Mouse (Mus musculus): ENCODE data around the gene Cast. TPM values are rescaled to one million over a fixed set of nuclear protein-coding genes. Genes with fewer than 3 reads are reported as not detected.
A peak's percentile ranks its signal among the peaks of the same experiment; 100 is the strongest.

The Cast gene
- polyA plus RNA-seq, 1 experiment from 2014 or later: 40.0 TPM

DNA sequence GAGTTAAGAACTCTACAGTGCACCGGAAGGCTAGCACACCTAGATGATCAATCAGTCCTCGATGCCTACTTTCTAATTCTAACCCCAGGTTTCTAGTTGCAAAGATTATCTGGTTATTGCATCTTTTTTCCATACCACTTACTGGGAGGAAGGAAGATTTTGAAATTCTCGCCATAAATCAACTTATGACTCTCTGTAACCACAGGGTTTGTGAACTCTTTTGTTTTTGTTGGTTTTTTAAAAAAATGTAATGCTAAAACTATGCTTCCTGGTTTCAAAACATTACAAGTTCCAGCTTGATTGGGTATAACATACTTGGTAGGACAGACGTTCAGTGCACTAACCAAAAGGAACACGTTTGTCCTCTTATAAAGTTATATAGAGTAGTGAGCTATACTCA lies 1.7 kb downstream of the Cast start:
- no peak for ATAC-seq (ENCODE audit: low read depth)
- Histone ChIP-seq H3K36me3 (ENCODE audit: control insufficient read depth, insufficient read depth) (no peaks in the 10 kb centered on the region), H3K27ac (ENCODE audit: low read length) (no peak overlapping the region), H3K4me2 (ENCODE audit: low read depth, low read length) (peak overlapping the region; percentile 91), H3K4me1 (ENCODE audit: control insufficient read depth, low read depth, low read length) (peaks cover 8% of the 10 kb centered on the region), H3K9me3 (replicated peaks; ENCODE audit: control insufficient read depth, low read length) (no peaks in the 10 kb centered on the region), H3K9ac (ENCODE audit: low read depth, low read length) (peak overlapping the region; percentile 66), H3K27me3 (ENCODE audit: control insufficient read depth, insufficient read depth, low read depth, low read length) (no peaks in the 10 kb centered on the region), H3K4me3 (ENCODE audit: low read depth, low read length) (peak overlapping the region; percentile 78)
- 18% methylated on average over 5 of the region's 5 CpGs for WGBS (ENCODE audit: insufficient replicate concordance)

DNA sequence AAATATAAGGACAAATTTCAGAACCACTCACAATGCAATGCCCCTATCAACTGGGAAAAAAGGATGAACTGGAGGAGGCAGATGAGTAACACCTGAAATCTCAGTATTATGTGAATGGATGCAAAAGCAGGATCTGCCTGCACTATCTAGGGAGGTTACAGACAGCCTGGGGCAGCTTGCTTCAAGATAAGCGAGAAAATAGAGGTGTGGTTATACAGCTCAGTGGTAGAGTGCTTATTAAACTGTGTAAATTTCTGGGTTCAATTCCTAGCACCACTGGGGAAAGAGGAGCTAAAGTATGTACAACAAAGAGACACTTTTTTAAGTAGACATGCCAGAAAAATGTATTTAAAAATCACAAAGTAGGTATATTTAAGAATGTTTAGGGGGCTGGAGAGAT lies 14.2 kb downstream of the Cast start:
- no peaks in the 10 kb centered on the region for H3K4me1 ChIP-seq (ENCODE audit: control insufficient read depth, low read depth, low read length)
- 43% methylated on average over 1 of the region's 1 CpGs for WGBS (ENCODE audit: insufficient replicate concordance)
- ATAC-seq (ENCODE audit: low read depth): no peak
- H3K9ac ChIP-seq (ENCODE audit: low read depth, low read length): no peak overlapping the region
- H3K27me3 ChIP-seq (ENCODE audit: control insufficient read depth, insufficient read depth, low read depth, low read length): no peaks in the 10 kb centered on the region
- no peak overlapping the region for H3K4me3 ChIP-seq (ENCODE audit: low read depth, low read length)
- H3K36me3 ChIP-seq (ENCODE audit: control insufficient read depth, insufficient read depth): no peaks in the 10 kb centered on the region
- no peak overlapping the region for H3K4me2 ChIP-seq (ENCODE audit: low read depth, low read length)
- no peak overlapping the region for H3K27ac ChIP-seq (ENCODE audit: low read length)
- H3K9me3 ChIP-seq (replicated peaks; ENCODE audit: control insufficient read depth, low read length): no peaks in the 10 kb centered on the region

DNA sequence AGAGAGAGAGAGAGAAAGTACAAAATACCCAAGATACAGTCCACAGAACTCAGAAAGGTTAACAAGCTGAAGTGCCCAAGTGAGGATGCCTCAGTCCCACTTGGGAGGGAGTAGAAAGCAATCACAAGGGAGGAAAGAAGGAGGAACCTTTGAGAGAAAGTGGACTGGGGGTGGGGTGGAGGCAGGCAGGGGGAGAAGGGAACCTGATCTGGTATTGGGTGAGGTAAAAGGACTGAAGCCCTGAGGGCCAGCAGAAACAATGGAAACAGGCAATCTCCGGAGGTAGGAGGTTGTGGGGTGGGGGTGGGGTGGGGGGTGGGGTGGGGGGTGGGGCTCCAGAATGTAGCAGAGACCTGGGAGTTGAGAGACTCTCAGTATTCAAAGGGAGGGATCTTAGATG lies 20.9 kb downstream of the Cast start:
- H3K9me3 ChIP-seq (replicated peaks; ENCODE audit: control insufficient read depth, low read length): no peaks in the 10 kb centered on the region
- no peaks in the 10 kb centered on the region for H3K4me1 ChIP-seq (ENCODE audit: control insufficient read depth, low read depth, low read length)
- WGBS (ENCODE audit: insufficient replicate concordance): 0% methylated on average over 1 of the region's 1 CpGs
- no peak overlapping the region for H3K27ac ChIP-seq (ENCODE audit: low read length)
- no peak overlapping the region for H3K4me3 ChIP-seq (ENCODE audit: low read depth, low read length)
- no peak overlapping the region for H3K9ac ChIP-seq (ENCODE audit: low read depth, low read length)
- H3K27me3 ChIP-seq (ENCODE audit: control insufficient read depth, insufficient read depth, low read depth, low read length): no peaks in the 10 kb centered on the region
- no peak overlapping the region for H3K4me2 ChIP-seq (ENCODE audit: low read depth, low read length)
- no peak for ATAC-seq (ENCODE audit: low read depth)
- H3K36me3 ChIP-seq (ENCODE audit: control insufficient read depth, insufficient read depth): no peaks in the 10 kb centered on the region

DNA sequence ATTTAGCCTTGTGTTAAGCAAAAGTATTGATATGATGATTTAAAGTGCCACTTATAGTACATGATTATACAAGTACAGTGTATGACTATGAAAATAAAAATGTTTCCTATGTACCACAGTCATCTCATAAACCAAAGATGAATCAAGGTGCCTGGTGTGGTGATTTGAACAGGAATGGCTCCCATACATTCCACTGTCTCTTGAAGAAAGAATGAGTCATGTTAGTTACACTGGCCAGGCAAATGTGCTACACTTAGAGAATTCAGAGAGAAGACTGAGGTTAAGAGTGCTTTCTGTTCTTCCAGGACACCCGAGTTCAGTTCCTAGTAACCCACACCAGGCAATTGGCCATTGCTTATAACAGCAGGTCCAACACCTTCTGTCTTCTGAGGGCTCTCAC lies 36.5 kb downstream of the Cast start:
- Histone ChIP-seq H3K4me1 (ENCODE audit: control insufficient read depth, low read depth, low read length) (peaks cover 8% of the 10 kb centered on the region), H3K4me3 (ENCODE audit: low read depth, low read length) (no peak overlapping the region), H3K9ac (ENCODE audit: low read depth, low read length) (no peak overlapping the region), H3K27me3 (ENCODE audit: control insufficient read depth, insufficient read depth, low read depth, low read length) (no peaks in the 10 kb centered on the region), H3K9me3 (replicated peaks; ENCODE audit: control insufficient read depth, low read length) (no peaks in the 10 kb centered on the region), H3K4me2 (ENCODE audit: low read depth, low read length) (no peak overlapping the region), H3K36me3 (ENCODE audit: control insufficient read depth, insufficient read depth) (no peaks in the 10 kb centered on the region), H3K27ac (ENCODE audit: low read length) (no peak overlapping the region)
- 42% methylated on average over 1 of the region's 1 CpGs for WGBS (ENCODE audit: insufficient replicate concordance)
- ATAC-seq (ENCODE audit: low read depth): no peak

DNA sequence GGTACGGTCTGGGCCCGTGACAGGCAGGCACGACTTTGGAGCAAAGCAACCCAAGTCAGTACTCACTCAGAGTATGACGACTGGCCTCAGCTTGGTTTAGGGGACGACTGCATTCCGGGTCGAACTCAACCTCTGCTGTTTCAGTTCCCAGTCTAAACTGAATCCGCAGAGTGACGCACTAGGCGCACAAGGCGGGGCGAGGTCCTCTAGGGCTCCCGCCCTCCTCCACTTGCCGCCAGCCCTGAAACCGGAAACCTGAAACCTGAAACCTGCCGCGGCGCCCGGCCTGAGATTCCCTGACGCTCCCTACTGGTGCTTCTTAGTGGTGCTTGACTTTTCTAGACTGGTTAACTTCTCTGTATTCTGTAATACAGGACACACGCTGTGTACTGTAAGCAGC lies 38.1 kb downstream of the Cast start:
- H3K9ac ChIP-seq (ENCODE audit: low read depth, low read length): peak overlapping the region; percentile 87
- peak overlapping the region; percentile 80 for H3K4me2 ChIP-seq (ENCODE audit: low read depth, low read length)
- no peaks in the 10 kb centered on the region for H3K27me3 ChIP-seq (ENCODE audit: control insufficient read depth, insufficient read depth, low read depth, low read length)
- H3K4me1 ChIP-seq (ENCODE audit: control insufficient read depth, low read depth, low read length): peaks cover 8% of the 10 kb centered on the region
- peak overlapping the region; percentile 71 for H3K4me3 ChIP-seq (ENCODE audit: low read depth, low read length)
- whole genome bisulfite sequencing (ENCODE audit: insufficient replicate concordance): under 1% methylated on average over 21 of the region's 21 CpGs
- no peaks in the 10 kb centered on the region for H3K36me3 ChIP-seq (ENCODE audit: control insufficient read depth, insufficient read depth)
- ATAC-seq (ENCODE audit: low read depth): peak; percentile 98
- H3K27ac ChIP-seq (ENCODE audit: low read length): peak overlapping the region; percentile 97
- no peaks in the 10 kb centered on the region for H3K9me3 ChIP-seq (replicated peaks; ENCODE audit: control insufficient read depth, low read length)

DNA sequence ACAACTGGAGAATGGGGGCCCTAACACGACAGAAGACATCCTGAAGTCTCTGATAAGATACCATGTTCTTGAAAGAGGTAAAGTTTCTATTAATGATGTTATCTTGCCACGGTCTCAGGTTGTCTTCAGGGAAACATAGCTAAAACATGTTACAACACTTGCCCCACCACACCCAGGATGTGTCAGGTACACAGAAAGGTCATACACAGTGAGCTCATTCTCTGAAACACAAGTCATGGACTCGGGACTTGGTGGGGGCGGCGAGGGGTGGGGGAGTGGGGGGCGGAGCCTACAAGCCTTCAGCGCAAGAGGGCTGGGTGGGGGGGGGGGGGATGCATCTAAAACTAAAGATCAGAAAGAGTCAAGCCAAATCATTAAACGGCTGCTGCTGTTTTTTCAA lies 38.7 kb downstream of the Cast start:
- peak overlapping the region; percentile 80 for H3K4me2 ChIP-seq (ENCODE audit: low read depth, low read length)
- H3K9ac ChIP-seq (ENCODE audit: low read depth, low read length): peak overlapping the region; percentile 87
- under 1% methylated on average over 8 of the region's 8 CpGs for WGBS (ENCODE audit: insufficient replicate concordance)
- ATAC-seq (ENCODE audit: low read depth): peak; percentile 51
- peak overlapping the region; percentile 71 for H3K4me3 ChIP-seq (ENCODE audit: low read depth, low read length)
- H3K9me3 ChIP-seq (replicated peaks; ENCODE audit: control insufficient read depth, low read length): no peaks in the 10 kb centered on the region
- peaks cover 8% of the 10 kb centered on the region for H3K4me1 ChIP-seq (ENCODE audit: control insufficient read depth, low read depth, low read length)
- no peaks in the 10 kb centered on the region for H3K36me3 ChIP-seq (ENCODE audit: control insufficient read depth, insufficient read depth)
- H3K27ac ChIP-seq (ENCODE audit: low read length): peak overlapping the region; percentile 97
- H3K27me3 ChIP-seq (ENCODE audit: control insufficient read depth, insufficient read depth, low read depth, low read length): no peaks in the 10 kb centered on the region

DNA sequence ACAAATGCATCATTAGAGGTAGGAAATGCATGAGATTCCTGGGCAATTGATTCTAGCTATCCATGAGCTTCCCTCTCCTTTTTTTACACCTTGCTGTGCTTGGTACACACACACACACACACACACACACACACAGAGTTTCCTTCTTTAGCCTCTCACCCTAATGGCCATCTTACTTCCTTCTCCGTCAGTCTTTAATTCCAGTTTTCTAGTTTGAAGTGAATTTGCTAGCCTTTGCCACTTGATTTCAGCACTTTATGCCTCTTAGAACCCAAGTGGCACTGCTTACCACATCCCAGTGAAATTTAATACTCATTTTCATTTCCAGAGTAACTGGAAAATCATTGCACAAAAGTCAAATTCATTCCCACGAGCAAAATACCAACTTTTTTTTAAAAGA lies 41.4 kb downstream of the Cast start:
- Histone ChIP-seq H3K27me3 (ENCODE audit: control insufficient read depth, insufficient read depth, low read depth, low read length) (no peaks in the 10 kb centered on the region), H3K27ac (ENCODE audit: low read length) (no peak overlapping the region), H3K9ac (ENCODE audit: low read depth, low read length) (no peak overlapping the region), H3K4me2 (ENCODE audit: low read depth, low read length) (no peak overlapping the region), H3K36me3 (ENCODE audit: control insufficient read depth, insufficient read depth) (no peaks in the 10 kb centered on the region), H3K4me3 (ENCODE audit: low read depth, low read length) (no peak overlapping the region), H3K9me3 (replicated peaks; ENCODE audit: control insufficient read depth, low read length) (no peaks in the 10 kb centered on the region), H3K4me1 (ENCODE audit: control insufficient read depth, low read depth, low read length) (peaks cover 5% of the 10 kb centered on the region)
- no peak for ATAC-seq (ENCODE audit: low read depth)
- 63% methylated on average over 2 of the region's 2 CpGs for WGBS (ENCODE audit: insufficient replicate concordance)

DNA sequence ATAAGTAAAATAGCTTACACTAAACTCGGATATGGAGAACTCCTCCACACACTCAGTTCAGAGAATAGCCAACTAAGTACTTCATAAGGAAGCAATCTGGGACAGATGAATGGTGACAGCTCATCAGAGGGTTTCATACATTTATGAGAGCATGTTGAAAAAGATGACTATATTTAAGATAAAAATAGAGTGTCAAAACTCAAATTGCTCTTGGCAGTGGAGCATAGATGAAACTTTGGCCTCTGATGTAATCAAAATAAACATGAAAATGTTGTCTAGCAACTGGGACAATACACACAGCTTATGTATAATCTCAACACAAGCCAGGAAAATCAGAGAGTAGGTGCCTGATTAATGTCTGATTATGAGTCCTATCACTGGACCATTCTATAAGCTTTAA lies 45.9 kb downstream of the Cast start:
- Histone ChIP-seq H3K9me3 (replicated peaks; ENCODE audit: control insufficient read depth, low read length) (no peaks in the 10 kb centered on the region), H3K36me3 (ENCODE audit: control insufficient read depth, insufficient read depth) (peaks cover 2% of the 10 kb centered on the region; the same call in 1 of the 2 replicates), H3K4me3 (ENCODE audit: low read depth, low read length) (no peak overlapping the region), H3K27me3 (ENCODE audit: control insufficient read depth, insufficient read depth, low read depth, low read length) (no peaks in the 10 kb centered on the region), H3K9ac (ENCODE audit: low read depth, low read length) (no peak overlapping the region), H3K4me2 (ENCODE audit: low read depth, low read length) (no peak overlapping the region), H3K27ac (ENCODE audit: low read length) (no peak overlapping the region), H3K4me1 (ENCODE audit: control insufficient read depth, low read depth, low read length) (no peaks in the 10 kb centered on the region)
- no peak for ATAC-seq (ENCODE audit: low read depth)
- 69% methylated on average over 1 of the region's 1 CpGs for WGBS (ENCODE audit: insufficient replicate concordance)

DNA sequence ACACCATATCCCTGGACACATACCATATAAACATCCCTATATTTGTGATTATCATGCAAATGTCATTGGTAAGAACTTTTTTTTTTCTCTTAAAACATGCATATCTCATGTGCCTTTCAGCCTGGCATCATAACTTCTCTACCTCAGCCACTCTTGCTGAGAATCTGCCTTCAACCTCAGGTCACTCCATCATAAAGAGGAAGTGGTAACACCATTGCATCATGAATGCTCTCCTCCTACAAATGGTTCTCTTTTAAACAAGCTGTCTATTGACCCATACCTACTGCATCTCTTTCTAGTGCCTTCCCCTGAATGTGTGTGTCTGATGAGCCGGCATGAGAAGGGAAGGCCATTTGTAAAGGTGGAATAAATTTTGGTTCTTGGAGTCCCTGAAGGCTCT lies 49.5 kb downstream of the Cast start:
- H3K4me3 ChIP-seq (ENCODE audit: low read depth, low read length): no peak overlapping the region
- no peak overlapping the region for H3K27ac ChIP-seq (ENCODE audit: low read length)
- peaks cover 2% of the 10 kb centered on the region for H3K4me1 ChIP-seq (ENCODE audit: control insufficient read depth, low read depth, low read length)
- H3K9ac ChIP-seq (ENCODE audit: low read depth, low read length): no peak overlapping the region
- WGBS (ENCODE audit: insufficient replicate concordance): 74% methylated on average over 1 of the region's 1 CpGs
- ATAC-seq (ENCODE audit: low read depth): no peak; the same call in 1 of the 2 replicates
- no peaks in the 10 kb centered on the region for H3K9me3 ChIP-seq (replicated peaks; ENCODE audit: control insufficient read depth, low read length)
- no peak overlapping the region for H3K4me2 ChIP-seq (ENCODE audit: low read depth, low read length)
- no peaks in the 10 kb centered on the region for H3K27me3 ChIP-seq (ENCODE audit: control insufficient read depth, insufficient read depth, low read depth, low read length)
- H3K36me3 ChIP-seq (ENCODE audit: control insufficient read depth, insufficient read depth): peaks cover 2% of the 10 kb centered on the region; the same call in 1 of the 2 replicates

Data from liver, embryonic 16.5 days (tissue).